Mouse (Mus musculus): ENCODE results near the gene Pnpla6.

DNA sequence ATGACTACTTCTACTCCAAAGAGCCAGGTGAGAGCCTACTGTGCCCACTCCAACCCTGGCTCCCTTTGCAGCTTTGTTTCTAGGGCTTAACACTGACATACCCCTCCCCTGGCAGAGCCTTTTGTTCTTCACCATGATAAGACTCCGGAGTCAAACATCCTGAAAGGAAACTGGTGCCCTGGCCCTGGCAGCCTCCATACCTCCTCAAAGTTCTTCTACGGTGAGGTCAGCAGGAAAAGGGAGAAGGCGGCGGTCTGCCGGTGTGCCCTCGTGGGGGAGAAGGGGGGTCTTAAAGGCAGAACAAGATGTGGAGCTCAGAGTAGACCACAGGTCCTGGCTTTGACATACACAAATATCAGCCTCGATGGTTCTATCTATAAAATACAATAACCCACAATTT lies 31.6 kb upstream of the Pnpla6 start:
- TF ChIP-seq MYOD1 (IDR thresholded peaks at IDR 0.05; ENCODE audit: control insufficient read depth, insufficient read length, low read depth): no peak
- no peak for TF ChIP-seq CTCF (IDR thresholded peaks at IDR 0.05; ENCODE audit: control insufficient read depth, insufficient read depth, insufficient read length)
- no peak for TF ChIP-seq CEBPB (IDR thresholded peaks at IDR 0.05; ENCODE audit: low read depth)
- TF ChIP-seq USF1 (IDR thresholded peaks at IDR 0.05; ENCODE audit: low read depth): no peak
- no peak for TF ChIP-seq FOSL1 (IDR thresholded peaks at IDR 0.05; ENCODE audit: insufficient read depth, low read length, poor library complexity, severe bottlenecking)
- TF ChIP-seq MYOG (IDR thresholded peaks at IDR 0.05; ENCODE audit: control insufficient read depth, extremely low read depth, insufficient read length): no peak
- no peak for TF ChIP-seq MAX (IDR thresholded peaks at IDR 0.05)

All from C2C12 (cell line).